Mouse (Mus musculus): ENCODE measurements around the gene Phldb2. TPM values are rescaled to one million over a fixed set of nuclear protein-coding genes. Genes with fewer than 3 reads are reported as not detected.

Phldb2 gene
- total and polyA plus RNA-seq, 3 experiments = 0.04 TPM; not detected in 2

DNA sequence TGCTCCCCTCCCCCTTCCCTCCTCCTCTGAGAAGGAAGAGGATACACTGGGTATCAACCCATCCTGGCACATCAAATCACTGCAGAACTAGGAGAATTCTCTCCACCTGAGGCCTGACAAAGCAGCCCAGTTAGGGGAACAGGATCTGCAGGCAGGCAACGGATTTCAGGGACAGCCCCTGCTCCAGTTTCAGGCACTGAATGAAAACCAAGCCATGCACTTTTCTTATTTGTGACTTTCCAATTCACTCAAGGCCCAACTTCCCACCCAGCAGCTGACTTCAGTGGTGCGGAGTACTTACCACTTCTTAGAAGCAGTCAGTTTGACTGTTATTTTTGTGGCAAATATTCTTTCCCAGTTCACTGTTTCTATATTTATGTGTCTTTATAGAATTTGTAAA lies 12.7 kb downstream of the Phldb2 start:
- peak; percentile 75 for DNase-seq (ENCODE audit: extremely low read depth)
- no peak overlapping the region for H3K4me3 ChIP-seq (replicated peaks in 1 of 3; ENCODE audit: low read depth in 2 of 3, low read length in 2 of 3, poor library complexity in 1 of 3)
- TF ChIP-seq E2F4 (IDR thresholded peaks at IDR 0.05; ENCODE audit: insufficient replicate concordance, low read depth, low read length) = no peak
- TF ChIP-seq USF1 (IDR thresholded peaks at IDR 0.05; ENCODE audit: low read depth, low read length) = no peak
- TF ChIP-seq KAT2A (IDR thresholded peaks at IDR 0.05; ENCODE audit: insufficient replicate concordance, low read length) = no peak
- no peak for TF ChIP-seq ZC3H11A (IDR thresholded peaks at IDR 0.05; ENCODE audit: low read depth, low read length)
- no peak for TF ChIP-seq CHD2 (IDR thresholded peaks at IDR 0.05; ENCODE audit: low read length)
- no peak for TF ChIP-seq UBTF (IDR thresholded peaks at IDR 0.05; ENCODE audit: low read depth, low read length)
- TF ChIP-seq MYC (IDR thresholded peaks at IDR 0.05; ENCODE audit: low read depth, low read length) = no peak
- TF ChIP-seq MEF2A (IDR thresholded peaks at IDR 0.05; ENCODE audit: borderline replicate concordance, low read depth, low read length) = no peak; the same call in 1 of the 2 replicates
- TF ChIP-seq CTCF (conservative IDR thresholded peaks at IDR 0.05 in 1 of 2, IDR thresholded peaks at IDR 0.05 in 1 of 2; ENCODE audit: low read depth in 2 of 2, low read length in 2 of 2) = no peak
- no peak for TF ChIP-seq JUND (conservative IDR thresholded peaks at IDR 0.05; ENCODE audit: low read depth, low read length)
- peak; percentile 61 for TF ChIP-seq ETS1 (conservative IDR thresholded peaks at IDR 0.05; ENCODE audit: low read depth, low read length)
- no peak for TF ChIP-seq MAZ (IDR thresholded peaks at IDR 0.05; ENCODE audit: low read depth, low read length)
- peak; percentile 12; the same call in 1 of the 2 replicates for TF ChIP-seq JUN (IDR thresholded peaks at IDR 0.05; ENCODE audit: insufficient read depth, low read depth, low read length)
- no peak for TF ChIP-seq MXI1 (IDR thresholded peaks at IDR 0.05; ENCODE audit: low read depth, low read length)
- TF ChIP-seq CHD1 (IDR thresholded peaks at IDR 0.05; ENCODE audit: low read depth, low read length) = no peak
- no peak for TF ChIP-seq ZMIZ1 (IDR thresholded peaks at IDR 0.05; ENCODE audit: low read depth, low read length)
- TF ChIP-seq MAX (IDR thresholded peaks at IDR 0.05; ENCODE audit: low read length) = no peak
- TF ChIP-seq PAX5 (IDR thresholded peaks at IDR 0.05; ENCODE audit: low read length) = no peak
- TF ChIP-seq IRF4 (IDR thresholded peaks at IDR 0.05; ENCODE audit: low read depth, low read length) = peak; percentile 56
- TF ChIP-seq EP300 (IDR thresholded peaks at IDR 0.05; ENCODE audit: low read length) = peak; percentile 67
- no peak for TF ChIP-seq RCOR1 (conservative IDR thresholded peaks at IDR 0.05; ENCODE audit: low read depth, low read length)
- 0 out of 2 replicates have a peak, but pooled peaks have one; percentile 23 for TF ChIP-seq SIN3A (IDR thresholded peaks at IDR 0.05; ENCODE audit: low read length)
- TF ChIP-seq TCF12 (IDR thresholded peaks at IDR 0.05; ENCODE audit: low read depth, low read length) = no peak
- no peak for TF ChIP-seq RAD21 (IDR thresholded peaks at IDR 0.05; ENCODE audit: low read depth, low read length)
- in situ Hi-C loops (cut with MboI; ENCODE audit: low pct_ligation_motif_present, low pct_unique_long_range_greater_than_20kb, low sequenced_read_pairs) (no loop called here), dilution Hi-C loops (cut with MboI; ENCODE audit: extremely low pct_ligation_motif_present, extremely low pct_unique_long_range_greater_than_20kb, low sequenced_read_pairs) (no loop called here)
- H3K4me1 ChIP-seq (ENCODE audit: control insufficient read depth in 1 of 2, insufficient read depth in 2 of 2) = peaks cover 6 to 30% of the 10 kb centered on the region in 2 experiments
- H3K79me2 ChIP-seq (replicated peaks; ENCODE audit: control insufficient read depth, extremely low read depth, insufficient read depth, poor library complexity, severe bottlenecking) = no peaks in the 10 kb centered on the region
- H3K4me2 ChIP-seq (ENCODE audit: insufficient read depth, low read depth, poor library complexity, severe bottlenecking) = no peak overlapping the region
- peaks cover 7% of the 10 kb centered on the region for H3K9me3 ChIP-seq (replicated peaks; ENCODE audit: low read length)
- no peak overlapping the region for H3K27ac ChIP-seq (ENCODE audit: insufficient read depth, low read depth)
- no peaks in the 10 kb centered on the region for H3K27me3 ChIP-seq (replicated peaks)
- no peak overlapping the region for H3K9ac ChIP-seq (ENCODE audit: insufficient read depth, low read depth)
- H3K36me3 ChIP-seq (replicated peaks in 1 of 2; ENCODE audit: control insufficient read depth in 1 of 2, insufficient read depth in 1 of 2, low read length in 1 of 2) = no peaks in the 10 kb centered on the region
